Mouse (Mus musculus): ENCODE measurements around the gene Tmem170b. TPM values are rescaled to one million over a fixed set of nuclear protein-coding genes. Genes with fewer than 3 reads are reported as not detected.

Gene Tmem170b
- polyA plus RNA-seq, 1 experiment, result 1.1 TPM

DNA sequence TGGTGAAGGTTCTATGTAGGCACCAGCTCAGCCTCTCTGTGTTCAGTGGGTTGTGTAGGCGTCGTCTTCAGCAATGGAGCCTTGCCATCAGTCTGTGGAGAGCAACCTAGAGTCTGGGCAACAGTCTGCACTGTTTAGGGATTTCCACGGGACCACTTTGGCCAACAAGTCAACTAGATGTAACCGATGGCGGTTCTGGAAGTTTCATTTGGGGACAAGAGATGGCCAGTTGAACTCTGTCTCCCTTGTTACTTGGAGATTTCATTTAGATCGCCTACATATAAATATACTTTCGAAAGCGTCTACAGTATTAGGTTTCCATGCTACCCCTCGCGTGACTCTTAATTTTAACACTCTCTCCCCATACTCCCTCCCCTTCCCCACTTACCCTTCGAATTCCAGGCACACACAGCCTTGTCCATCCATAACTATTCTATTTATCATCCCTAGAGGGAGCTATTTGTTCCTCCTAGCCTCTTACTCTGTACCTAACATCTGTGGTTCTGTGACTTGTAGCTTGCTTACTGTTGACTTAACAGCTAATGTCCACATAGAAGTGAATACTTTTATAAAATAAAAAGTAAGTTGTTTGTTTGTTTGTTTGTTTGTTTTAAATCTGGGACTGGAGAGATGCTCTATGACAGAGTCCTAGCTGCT, 77.8 kb downstream of the Tmem170b start:
- Histone ChIP-seq H3K36me3 (ENCODE audit: control insufficient read depth, insufficient read depth) (no peaks in the 10 kb centered on the region), H3K4me3 (no peak overlapping the region), H3K4me2 (ENCODE audit: low read depth) (no peak overlapping the region), H3K27me3 (ENCODE audit: control insufficient read depth, insufficient read depth, insufficient read length) (no peaks in the 10 kb centered on the region), H3ac (ENCODE audit: control insufficient read depth, insufficient read length) (no peak overlapping the region), H3K79me2 (ENCODE audit: control insufficient read depth, insufficient read depth) (no peaks in the 10 kb centered on the region)
- TF ChIP-seq MYOG (IDR thresholded peaks at IDR 0.05; ENCODE audit: control insufficient read depth in 1 of 3, insufficient read depth in 1 of 3, insufficient read length in 2 of 3, low read depth in 2 of 3) (no peak), SRF (IDR thresholded peaks at IDR 0.05; ENCODE audit: control insufficient read depth, insufficient read length, low read depth) (no peak), POLR2AphosphoS2 (IDR thresholded peaks at IDR 0.05; ENCODE audit: insufficient read length, low read depth) (no peak), CEBPB (IDR thresholded peaks at IDR 0.05; ENCODE audit: insufficient read depth, poor library complexity, severe bottlenecking) (no peak), USF1 (IDR thresholded peaks at IDR 0.05; ENCODE audit: low read depth) (no peak), REST (IDR thresholded peaks at IDR 0.05; ENCODE audit: insufficient read depth, insufficient read length) (no peak), TCF12 (IDR thresholded peaks at IDR 0.05; ENCODE audit: insufficient read depth, poor library complexity, severe bottlenecking) (no peak), MAX (IDR thresholded peaks at IDR 0.05; ENCODE audit: low read depth) (no peak), POLR2A (IDR thresholded peaks at IDR 0.05; ENCODE audit: insufficient read length, low read depth) (no peak), E2F4 (IDR thresholded peaks at IDR 0.05; ENCODE audit: insufficient read depth) (no peak), TCF3 (IDR thresholded peaks at IDR 0.05; ENCODE audit: insufficient read length, low read depth) (no peak), MYOD1 (IDR thresholded peaks at IDR 0.05; ENCODE audit: control insufficient read depth in 1 of 3, insufficient read length in 2 of 3, low read depth in 2 of 3) (no peak)

DNA sequence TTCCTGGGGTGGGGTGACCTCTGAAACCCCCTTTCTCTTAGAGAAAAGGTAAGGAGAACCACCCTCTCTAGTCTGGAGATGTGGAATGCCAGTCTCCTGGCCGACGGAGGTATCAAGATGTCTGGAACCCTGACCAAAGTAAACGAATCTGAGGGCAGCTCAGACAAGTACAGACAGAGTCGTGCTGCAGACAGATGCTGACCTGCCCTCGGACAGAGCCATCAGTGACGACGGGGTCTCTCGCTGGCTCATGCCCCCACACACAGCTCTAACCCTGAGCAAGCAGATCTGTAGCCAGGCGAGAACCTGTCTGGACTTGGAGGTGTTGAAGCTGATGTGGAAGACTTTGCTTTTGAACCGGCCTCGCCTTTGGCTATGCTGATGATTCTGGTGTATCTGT, 79.8 kb downstream of the Tmem170b start:
- H3K36me3 ChIP-seq (ENCODE audit: control insufficient read depth, insufficient read depth), result no peaks in the 10 kb centered on the region
- no peak overlapping the region for H3K4me3 ChIP-seq
- no peak overlapping the region for H3ac ChIP-seq (ENCODE audit: control insufficient read depth, insufficient read length)
- H3K27me3 ChIP-seq (ENCODE audit: control insufficient read depth, insufficient read depth, insufficient read length), result no peaks in the 10 kb centered on the region
- no peak for TF ChIP-seq E2F4 (IDR thresholded peaks at IDR 0.05; ENCODE audit: insufficient read depth)
- no peak for TF ChIP-seq USF1 (IDR thresholded peaks at IDR 0.05; ENCODE audit: low read depth)
- TF ChIP-seq MAX (IDR thresholded peaks at IDR 0.05; ENCODE audit: low read depth), result no peak
- no peak for TF ChIP-seq REST (IDR thresholded peaks at IDR 0.05; ENCODE audit: insufficient read depth, insufficient read length)
- no peaks in the 10 kb centered on the region for H3K79me2 ChIP-seq (ENCODE audit: control insufficient read depth, insufficient read depth)
- H3K4me2 ChIP-seq (ENCODE audit: low read depth), result no peak overlapping the region

DNA sequence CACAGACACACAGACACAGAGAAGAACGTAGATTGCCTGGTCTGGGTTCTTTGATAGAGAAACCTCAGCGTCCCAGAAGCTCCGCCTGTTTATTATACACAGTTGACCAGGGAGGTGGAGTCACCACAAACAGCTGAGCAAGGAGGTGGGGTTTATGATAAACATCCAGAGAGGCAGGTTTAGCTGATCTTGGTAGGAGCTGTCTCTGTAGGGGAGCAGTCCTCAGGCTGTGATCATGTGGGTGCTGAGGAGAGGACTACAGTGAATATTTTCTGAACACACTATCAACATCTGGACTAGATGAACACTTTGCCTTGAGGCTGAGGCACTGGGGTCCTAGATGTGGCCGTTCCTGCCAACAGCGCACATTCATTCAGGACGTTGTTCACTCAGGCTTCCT, 83.3 kb downstream of the Tmem170b start:
- Histone ChIP-seq H3K79me2 (ENCODE audit: control insufficient read depth, insufficient read depth) (no peaks in the 10 kb centered on the region), H3K36me3 (ENCODE audit: control insufficient read depth, insufficient read depth) (no peaks in the 10 kb centered on the region), H3K27me3 (ENCODE audit: control insufficient read depth, insufficient read depth, insufficient read length) (no peaks in the 10 kb centered on the region), H3ac (ENCODE audit: control insufficient read depth, insufficient read length) (no peak overlapping the region), H3K4me2 (ENCODE audit: low read depth) (no peak overlapping the region), H3K4me3 (no peak overlapping the region)
- no peak for TF ChIP-seq TCF3 (IDR thresholded peaks at IDR 0.05; ENCODE audit: insufficient read length, low read depth)
- no peak for TF ChIP-seq REST (IDR thresholded peaks at IDR 0.05; ENCODE audit: insufficient read depth, insufficient read length)
- no peak for TF ChIP-seq TCF12 (IDR thresholded peaks at IDR 0.05; ENCODE audit: insufficient read depth, poor library complexity, severe bottlenecking)
- no peak for TF ChIP-seq MYOG (IDR thresholded peaks at IDR 0.05; ENCODE audit: control insufficient read depth in 1 of 3, insufficient read depth in 1 of 3, insufficient read length in 2 of 3, low read depth in 2 of 3)
- TF ChIP-seq E2F4 (IDR thresholded peaks at IDR 0.05; ENCODE audit: insufficient read depth), result no peak
- no peak for TF ChIP-seq MYOD1 (IDR thresholded peaks at IDR 0.05; ENCODE audit: control insufficient read depth in 1 of 3, insufficient read length in 2 of 3, low read depth in 2 of 3)

DNA sequence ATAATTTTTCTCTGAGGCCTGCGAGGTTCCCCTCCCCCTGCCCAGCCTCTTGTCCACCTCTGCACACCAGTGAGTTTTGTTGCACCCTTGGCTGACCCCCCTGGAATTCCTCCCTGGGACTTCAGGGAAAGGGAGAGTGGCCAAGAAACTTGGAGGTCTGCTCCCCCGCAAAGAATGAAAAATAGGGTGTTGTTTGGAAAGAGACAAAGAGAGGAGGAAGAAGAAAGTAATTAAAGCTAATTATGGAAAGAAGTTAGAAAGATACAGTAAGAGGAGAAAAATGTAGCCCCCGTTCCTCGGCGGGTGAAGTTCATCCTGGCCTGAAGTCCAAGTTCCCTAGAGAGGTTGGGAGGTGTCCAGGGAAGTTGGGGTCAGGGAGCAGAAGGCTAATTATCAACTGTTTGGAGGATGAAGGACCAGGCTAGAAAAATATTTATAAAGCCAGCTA, 83.9 kb downstream of the Tmem170b start:
- no peak overlapping the region for H3K4me2 ChIP-seq (ENCODE audit: low read depth)
- no peak for TF ChIP-seq USF1 (IDR thresholded peaks at IDR 0.05; ENCODE audit: low read depth)
- TF ChIP-seq REST (IDR thresholded peaks at IDR 0.05; ENCODE audit: insufficient read depth, insufficient read length), result no peak
- TF ChIP-seq SRF (IDR thresholded peaks at IDR 0.05; ENCODE audit: control insufficient read depth, insufficient read length, low read depth), result no peak
- no peak for TF ChIP-seq POLR2A (IDR thresholded peaks at IDR 0.05; ENCODE audit: insufficient read length, low read depth)
- no peak for TF ChIP-seq TCF12 (IDR thresholded peaks at IDR 0.05; ENCODE audit: insufficient read depth, poor library complexity, severe bottlenecking)
- TF ChIP-seq E2F4 (IDR thresholded peaks at IDR 0.05; ENCODE audit: insufficient read depth), result no peak
- no peak for TF ChIP-seq CEBPB (IDR thresholded peaks at IDR 0.05; ENCODE audit: insufficient read depth, poor library complexity, severe bottlenecking)
- TF ChIP-seq MAX (IDR thresholded peaks at IDR 0.05; ENCODE audit: low read depth), result no peak
- no peak for TF ChIP-seq POLR2AphosphoS2 (IDR thresholded peaks at IDR 0.05; ENCODE audit: insufficient read length, low read depth)
- no peak for TF ChIP-seq MYOD1 (IDR thresholded peaks at IDR 0.05; ENCODE audit: control insufficient read depth in 1 of 3, insufficient read length in 2 of 3, low read depth in 2 of 3)
- TF ChIP-seq MYOG (IDR thresholded peaks at IDR 0.05; ENCODE audit: control insufficient read depth in 1 of 3, insufficient read depth in 1 of 3, insufficient read length in 2 of 3, low read depth in 2 of 3), result no peak
- no peak for TF ChIP-seq TCF3 (IDR thresholded peaks at IDR 0.05; ENCODE audit: insufficient read length, low read depth)
- no peak overlapping the region for H3ac ChIP-seq (ENCODE audit: control insufficient read depth, insufficient read length)
- no peaks in the 10 kb centered on the region for H3K79me2 ChIP-seq (ENCODE audit: control insufficient read depth, insufficient read depth)
- no peaks in the 10 kb centered on the region for H3K36me3 ChIP-seq (ENCODE audit: control insufficient read depth, insufficient read depth)
- no peak overlapping the region for H3K4me3 ChIP-seq
- H3K27me3 ChIP-seq (ENCODE audit: control insufficient read depth, insufficient read depth, insufficient read length), result no peaks in the 10 kb centered on the region

Other genes starting within 250 kb of the Tmem170b start
- gene Nedd9, start 118.5 kb upstream of the Tmem170b start, polyA plus RNA-seq (2012; fragmentation: generic; extraction: Trizol), result 11.6 TPM
- gene Adtrp, start 241.8 kb downstream of the Tmem170b start, polyA plus RNA-seq (2012; fragmentation: generic; extraction: Trizol), result not detected